Mouse (Mus musculus) ES-CJ7 (cell line): ENCODE results near the gene Tk1.

Experiments
- DNase-seq: peaks from one replicate; pipeline ENCODE4 v3.0.0; 2011; ENCODE audit warnings: low read depth, low spot score

Gene Tk1

DNA sequence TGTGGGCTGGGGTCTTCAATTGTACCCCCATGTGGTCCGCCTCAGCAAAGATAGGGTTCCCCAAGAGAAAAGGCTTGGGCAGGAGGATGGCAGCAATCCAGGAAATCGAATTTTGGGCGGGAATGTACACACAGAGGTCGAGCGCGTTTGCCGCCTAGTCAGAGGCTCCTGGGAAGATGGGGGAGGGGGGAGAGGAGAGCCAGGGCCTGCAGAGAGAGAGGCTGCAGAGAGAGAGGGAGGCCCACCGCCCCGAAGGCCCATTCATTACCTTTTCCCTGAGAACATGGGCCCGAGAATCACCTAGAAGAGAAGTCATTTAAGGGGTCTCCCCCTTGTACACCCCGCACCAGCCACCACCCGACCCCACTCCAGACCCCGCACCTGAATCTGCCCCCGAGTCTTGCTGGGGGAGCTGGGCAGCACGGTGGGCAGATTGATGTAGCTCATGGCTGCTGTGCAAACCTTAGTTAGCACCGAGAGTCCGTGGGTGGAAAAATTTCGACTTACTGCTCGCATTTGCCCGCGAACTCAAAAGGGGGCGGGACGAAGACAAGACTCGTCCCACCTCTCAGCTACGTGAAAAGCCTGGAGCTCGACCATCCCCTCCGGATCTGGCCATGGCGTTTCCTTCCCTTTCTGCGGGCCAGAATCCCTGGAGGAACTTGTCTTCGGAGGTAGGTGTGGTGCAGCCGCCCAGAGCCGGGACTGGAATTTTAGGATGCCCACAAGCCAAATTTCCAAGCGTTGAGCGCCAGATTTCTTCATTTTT, at the start of gene Tk1, which contains the start of gene Afmid:
Gene Tk1, minus strand, starts transcription at position 760 of the 769 bp plus-strand sequence.
Gene Afmid, plus strand, starts transcription at position 592 of the 769 bp plus-strand sequence.
- peak; percentile 94 for DNase-seq

DNA sequence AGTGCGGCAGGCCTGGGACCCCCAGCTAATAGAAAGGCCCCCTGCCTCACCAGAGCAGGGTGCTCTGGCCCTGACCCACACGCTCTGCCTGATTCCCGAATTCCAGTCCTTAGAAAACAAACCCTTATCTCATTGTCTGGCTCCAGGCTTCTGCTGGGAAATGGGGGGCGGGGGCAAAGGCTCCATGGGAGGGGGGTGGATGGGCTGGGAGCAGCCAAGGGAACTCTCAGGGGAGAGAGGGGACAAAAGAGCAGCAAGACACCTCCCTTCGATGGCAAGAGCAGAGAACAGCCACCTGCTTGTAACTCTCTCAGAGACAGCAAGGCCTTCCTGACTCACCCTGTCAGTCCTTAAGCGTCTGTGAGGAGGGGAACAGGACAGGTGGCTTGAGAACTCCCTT, 49.8 kb upstream of the Tk1 start:
- DNase-seq = peak; percentile 77

DNA sequence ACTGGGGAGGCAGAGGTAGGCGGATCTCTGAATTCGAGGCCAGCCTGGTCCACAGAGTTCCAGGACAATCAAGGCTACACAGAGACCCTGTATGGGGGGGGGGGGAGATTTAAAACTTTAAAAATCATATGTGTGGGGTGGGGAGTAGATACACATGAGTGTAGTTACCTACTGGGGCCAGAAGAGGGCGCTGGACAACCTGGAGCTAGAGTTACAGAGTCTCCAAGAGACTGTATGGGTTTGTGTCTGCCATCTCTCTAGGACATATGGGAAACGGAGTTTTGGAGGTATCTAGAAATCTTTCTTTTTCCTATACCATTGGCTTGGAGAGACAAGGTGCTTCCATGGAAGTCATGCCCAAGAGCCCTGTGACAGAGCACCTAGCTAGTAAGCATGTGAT, 48.5 kb upstream of the Tk1 start:
- DNase-seq = peak; percentile 72

DNA sequence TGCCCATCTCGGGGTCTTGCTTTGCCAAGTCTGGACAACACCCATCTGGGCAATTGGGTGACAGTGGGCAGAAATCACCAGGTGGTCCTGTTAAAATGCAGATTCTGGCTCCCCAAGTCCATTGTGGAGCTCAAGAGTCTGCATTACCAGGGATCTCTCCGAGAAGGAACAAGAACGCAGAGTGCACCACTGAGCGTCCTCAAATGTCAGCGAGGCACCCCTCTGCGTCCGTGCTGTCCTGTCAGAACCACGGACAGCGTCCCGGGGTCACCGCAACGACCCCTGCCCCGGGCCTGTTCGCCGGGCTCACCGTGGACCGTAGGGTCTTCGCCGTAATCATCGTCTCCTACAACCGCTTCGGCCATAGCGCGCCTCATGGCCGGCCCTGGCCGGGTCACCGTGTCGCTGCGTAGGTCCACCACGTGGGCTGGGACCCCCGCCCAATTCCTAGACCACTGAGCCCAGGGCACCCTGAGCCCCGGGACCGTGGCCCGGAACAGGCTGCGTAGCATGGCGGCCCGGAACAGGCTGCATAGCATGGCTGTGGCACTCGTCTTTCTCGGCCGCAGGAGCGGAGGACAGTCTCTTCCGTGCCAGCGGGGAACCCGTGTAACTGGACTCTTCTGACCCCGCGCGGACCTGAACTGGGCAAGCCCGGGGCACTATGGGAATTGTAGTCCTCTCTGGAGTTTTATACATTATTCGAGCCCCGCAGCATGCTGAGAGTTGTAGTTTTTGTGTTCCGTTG, 47.1 kb upstream of the Tk1 start, which contains the start of gene Tha1:
Gene Tha1, minus strand, starts transcription at position 621 of the 748 bp plus-strand sequence.
- peak; percentile 54 for DNase-seq

DNA sequence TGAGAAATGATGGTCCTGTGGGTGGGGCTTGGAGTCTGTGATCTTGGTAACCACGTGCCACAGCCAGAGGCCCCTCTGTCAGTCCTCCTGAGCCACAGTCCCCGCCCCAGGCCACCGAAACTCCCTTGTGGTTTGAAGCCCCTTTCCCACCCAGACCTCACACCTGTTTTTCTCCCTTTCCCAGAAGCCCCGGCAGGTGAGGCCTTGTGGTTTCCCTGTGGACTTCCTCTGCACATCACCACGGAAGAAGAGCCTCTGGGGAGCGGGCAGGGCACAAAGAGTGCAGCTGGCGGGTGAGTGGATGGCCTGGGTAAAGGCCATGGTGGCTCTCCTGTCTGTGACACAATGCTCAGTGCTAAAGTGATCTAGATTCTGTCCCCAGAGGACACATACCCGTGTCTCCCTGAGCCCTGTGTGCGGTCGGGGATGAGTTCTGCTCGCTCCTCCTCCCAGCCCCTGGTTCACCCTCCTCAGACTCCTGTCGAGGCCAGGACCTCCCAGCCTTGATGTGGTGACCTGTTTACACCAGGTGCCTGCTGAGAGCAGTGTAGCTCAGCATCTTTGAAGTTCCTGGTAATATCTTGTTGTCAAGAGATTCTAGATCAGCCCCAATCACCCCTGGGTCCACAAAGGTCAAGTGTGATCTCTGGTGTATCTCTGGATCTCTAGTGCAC, 46.2 kb upstream of the Tk1 start:
- DNase-seq = no peak

DNA sequence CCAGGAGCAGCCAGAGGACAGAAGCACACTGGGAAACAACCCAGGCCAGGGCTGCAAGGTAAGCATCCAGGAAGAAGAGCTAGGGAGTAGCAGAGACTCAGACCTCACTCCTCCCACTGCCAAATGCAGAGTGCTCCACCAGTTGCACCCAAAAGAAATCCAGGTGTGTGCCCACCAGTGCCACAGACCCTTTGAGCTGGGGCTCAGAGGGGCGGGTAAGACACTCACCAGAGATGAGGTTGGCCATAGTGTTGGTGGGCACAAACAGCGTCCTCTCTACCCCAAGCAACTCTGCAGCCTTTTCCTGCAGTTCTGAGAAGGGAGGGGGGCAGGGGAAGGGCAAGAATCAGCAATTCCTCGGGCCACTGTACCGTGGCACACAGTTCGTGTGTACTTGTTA, 45.5 kb upstream of the Tk1 start:
- no peak for DNase-seq

DNA sequence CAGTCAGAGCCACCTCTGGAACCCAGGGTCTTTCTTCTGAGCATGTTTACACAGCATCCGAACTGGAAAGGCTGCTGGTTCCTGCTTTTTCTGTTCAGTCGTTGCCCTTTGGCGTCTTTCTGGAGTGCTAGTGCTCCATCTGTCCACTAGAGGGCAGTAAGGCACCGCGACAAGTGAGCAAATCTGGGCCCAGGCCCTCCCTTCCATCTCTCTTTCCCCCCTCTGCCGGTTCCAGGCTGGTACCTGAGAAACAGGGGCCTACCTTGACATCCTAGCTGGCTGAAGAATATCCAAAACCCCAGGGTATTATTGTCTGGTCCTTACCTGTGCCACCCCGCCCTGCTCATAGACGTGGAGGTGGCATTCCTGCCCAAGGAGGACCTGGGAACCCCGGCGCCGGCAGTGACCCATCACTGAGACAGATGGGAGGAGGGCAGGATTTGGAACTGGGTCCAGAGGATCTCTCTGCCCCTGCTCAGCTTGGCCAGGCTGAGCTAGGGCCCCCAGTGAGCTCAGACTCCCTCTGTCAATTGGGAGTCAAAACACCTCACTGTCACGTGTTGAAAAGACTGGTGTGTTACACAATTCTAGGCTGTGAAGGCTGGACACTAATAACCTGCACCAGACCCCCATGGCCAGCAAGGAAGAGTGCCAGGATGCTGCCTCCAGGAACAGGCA, 44.9 kb upstream of the Tk1 start:
- DNase-seq = peak; percentile 88

DNA sequence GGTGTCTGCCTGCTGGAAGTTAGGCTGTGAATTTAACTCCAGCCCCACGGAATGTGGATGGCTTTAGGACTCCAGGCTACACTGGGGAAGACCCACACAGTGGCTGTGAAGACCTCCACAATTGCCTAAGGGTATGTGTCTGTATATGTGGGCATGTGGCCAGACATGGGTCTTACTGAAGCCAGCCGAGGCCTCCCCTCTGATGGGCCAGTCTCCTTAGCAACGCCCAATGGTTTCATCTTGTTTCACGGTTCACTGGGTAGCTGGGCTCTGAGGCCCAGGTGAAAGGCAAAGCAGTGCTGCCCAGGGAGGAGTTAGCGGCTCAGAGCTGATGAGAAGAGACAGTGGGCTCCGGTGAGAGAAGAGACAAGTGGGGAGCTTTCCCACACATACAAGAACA, 40.1 kb upstream of the Tk1 start:
- DNase-seq = no peak

DNA sequence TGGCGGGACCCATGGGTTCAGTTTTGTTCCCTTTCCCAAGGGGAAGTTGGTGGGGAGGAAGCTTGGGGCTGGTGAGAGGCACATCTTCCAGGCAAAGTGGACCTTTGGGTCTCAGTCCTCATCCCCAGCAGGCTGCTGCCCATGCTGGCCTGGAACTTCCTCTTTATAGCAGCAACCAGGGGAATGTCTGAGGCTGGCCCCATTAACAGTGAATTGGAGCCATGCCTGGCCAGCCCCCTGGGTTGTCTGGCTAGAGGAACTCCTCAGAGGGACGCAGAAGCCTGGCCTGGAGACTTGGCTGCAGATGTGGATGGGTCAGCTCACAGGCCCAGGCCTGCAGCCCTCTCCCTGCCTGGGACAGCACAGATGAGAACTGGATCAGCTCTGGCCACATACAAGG, 38.9 kb upstream of the Tk1 start:
- no peak for DNase-seq

DNA sequence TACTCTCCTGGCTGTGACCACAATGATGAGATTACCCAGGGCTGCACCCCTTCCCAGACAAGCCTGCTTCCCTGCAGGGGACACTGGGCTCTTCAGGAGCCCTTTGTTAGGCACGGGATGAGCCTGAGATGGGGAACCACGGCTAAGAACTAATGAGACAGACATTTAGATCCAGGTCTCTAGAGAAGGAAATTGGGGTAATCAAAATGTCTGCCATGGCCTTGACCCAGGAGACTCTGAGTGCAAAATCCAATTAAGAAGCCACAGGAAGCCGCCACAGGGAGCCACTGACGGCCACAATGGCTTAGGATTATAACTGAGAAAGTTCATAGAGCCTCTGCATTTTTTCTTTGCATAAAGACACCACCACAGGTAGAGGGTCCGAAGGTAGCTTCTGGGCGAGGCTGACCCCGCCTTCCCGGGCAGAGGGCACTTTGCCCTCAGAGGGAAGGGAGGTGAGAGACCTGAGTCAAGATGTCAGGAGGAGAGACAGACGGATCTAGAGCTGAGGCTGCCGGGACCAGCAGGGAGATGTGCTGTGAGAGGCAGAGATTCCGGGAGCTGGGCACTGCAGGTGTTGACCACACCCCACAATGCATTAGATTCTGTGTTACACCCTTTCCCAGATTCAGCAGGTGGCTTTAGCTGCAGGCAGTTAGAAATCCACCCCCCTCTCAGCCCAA, 37.4 kb upstream of the Tk1 start:
- DNase-seq = peak; percentile 78

DNA sequence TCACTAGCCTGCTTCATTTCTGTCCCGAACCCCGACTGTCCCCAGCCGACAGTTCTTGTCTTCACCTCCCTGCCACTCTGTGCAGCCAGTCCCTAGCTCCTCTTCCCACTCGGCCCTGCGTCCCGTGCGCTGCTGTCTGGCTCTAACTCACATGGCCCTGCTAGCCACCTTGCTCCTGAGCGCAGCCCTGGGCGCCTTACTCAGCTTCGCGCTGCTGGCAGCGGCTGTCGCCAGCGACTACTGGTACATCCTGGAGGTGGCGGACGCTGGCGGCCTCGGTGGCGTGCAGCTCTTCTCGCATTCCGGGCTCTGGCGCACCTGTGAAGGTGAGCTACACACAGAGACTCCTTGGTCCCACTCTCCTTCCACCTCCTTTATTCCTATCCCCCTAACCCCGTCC, 34.7 kb upstream of the Tk1 start, which contains the start of gene Tmem235:
Gene Tmem235, plus strand, starts transcription at position 152 of the 400 bp plus-strand sequence.
- DNase-seq = no peak

DNA sequence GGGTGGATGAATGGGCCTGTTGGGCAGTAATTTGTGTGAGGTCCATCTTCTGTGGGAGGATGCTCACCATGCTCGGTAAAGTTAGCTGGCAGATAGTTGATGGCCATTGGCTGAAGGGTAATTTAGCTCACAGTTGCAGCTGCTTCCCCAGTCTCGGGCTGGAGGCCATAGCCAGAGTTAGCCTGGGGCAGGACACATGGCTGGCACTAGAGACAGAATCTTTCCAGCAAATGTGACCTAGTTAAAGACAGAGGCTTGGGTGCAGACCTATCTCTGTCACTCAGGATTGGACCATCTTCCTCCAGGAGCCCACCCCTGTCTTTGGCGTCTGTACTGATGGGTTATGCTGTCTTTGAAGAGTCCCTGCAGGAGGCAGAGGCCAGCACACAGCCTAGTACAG, 32.5 kb upstream of the Tk1 start:
- no peak for DNase-seq

DNA sequence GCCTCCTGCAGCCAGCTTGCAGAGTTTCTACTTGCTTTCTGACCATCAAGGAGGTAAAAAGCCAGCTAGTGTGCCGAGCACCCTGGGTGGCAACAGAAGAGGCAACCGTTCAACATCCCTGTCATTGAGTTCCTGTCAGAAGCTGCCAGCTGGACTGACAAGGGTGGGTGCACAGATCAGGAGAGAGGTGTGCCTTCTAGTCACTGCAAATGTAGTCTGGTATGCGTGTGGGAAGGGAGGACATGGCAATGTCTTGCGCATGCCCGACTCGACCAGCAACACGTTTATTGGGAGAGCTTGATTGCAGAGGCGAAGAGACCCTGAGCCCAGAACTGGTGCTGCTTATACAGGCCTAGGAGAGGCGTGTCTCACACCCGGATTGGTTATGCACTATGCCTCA, 31.6 kb upstream of the Tk1 start:
- DNase-seq = no peak

DNA sequence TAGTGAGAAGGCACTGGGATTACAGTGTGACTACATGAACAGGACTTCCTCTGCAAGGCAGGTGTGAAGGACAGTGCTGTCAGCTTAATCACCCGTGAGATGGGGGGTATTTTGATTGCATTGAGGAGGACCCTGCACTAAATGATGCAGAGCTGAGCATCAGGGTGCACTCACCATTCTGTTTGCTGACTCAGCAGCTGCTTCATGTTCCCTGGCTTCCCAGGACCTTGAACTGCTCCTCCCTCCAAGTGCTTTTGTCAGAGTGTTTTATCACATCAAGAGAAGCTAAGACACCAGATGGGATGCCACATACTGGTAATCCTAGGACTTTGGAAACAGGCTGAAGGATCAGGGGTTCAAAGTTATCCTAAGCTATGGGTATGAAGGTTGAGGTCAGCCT, 30.1 kb upstream of the Tk1 start:
- no peak for DNase-seq

DNA sequence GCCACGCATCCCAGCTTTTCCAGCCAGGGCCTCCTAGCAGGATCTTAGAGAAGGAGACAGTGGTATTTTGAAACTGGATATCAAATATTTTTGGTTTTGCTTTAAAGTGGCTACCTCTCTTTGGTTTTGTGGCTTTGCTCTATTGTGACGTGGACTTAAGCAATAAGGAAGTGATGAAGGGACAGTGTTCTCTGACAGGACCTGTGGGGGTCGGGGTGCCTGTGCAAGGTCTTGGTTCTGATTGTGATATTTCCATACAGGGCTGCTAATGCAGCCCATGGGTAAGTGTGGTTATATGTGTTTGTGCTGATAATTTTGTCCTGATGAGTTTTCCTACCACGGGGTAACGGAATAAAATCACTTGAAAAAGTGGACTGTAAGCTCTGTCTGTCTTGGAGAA, 29.5 kb upstream of the Tk1 start:
- DNase-seq = no peak

DNA sequence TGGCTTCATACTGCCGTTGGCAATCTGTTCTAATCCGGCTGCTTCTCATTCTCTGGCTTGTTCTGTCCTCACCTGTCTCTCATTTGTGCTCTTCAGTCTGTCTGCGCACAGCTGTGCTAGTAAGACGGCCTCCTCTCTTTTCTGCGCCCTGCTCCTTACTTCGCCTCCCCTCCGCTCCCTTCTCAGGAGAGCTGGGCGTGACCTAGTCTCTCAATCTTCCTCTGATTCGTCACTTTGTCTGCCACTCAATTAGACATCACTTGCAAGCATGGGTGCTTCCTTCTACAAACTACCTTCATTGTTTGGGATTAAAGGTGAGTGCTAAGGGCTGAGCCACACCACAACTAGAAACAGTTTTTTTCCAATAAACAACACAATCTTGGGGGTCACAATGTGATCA, 28.3 kb upstream of the Tk1 start:
- DNase-seq = peak; percentile 85

DNA sequence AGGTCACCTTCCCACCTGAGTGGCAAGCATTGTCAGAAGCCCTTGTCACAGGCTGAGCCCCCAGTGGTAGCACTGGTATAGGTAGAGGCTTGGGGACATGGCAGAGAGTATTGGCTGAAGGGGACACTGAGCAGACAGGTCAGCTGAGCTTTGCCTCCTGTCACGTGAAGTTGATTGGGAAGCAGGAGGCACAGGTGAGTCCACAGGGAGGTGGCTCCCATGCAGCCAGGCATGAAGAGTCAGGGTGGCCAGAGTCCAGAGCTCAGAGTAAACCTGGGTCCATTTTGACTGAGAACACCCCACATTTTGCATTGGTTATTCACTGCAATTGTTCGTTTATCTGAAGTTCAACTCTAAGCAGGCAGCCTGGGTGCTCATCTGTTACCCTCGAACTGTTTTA, 27.0 kb upstream of the Tk1 start:
- DNase-seq = no peak

DNA sequence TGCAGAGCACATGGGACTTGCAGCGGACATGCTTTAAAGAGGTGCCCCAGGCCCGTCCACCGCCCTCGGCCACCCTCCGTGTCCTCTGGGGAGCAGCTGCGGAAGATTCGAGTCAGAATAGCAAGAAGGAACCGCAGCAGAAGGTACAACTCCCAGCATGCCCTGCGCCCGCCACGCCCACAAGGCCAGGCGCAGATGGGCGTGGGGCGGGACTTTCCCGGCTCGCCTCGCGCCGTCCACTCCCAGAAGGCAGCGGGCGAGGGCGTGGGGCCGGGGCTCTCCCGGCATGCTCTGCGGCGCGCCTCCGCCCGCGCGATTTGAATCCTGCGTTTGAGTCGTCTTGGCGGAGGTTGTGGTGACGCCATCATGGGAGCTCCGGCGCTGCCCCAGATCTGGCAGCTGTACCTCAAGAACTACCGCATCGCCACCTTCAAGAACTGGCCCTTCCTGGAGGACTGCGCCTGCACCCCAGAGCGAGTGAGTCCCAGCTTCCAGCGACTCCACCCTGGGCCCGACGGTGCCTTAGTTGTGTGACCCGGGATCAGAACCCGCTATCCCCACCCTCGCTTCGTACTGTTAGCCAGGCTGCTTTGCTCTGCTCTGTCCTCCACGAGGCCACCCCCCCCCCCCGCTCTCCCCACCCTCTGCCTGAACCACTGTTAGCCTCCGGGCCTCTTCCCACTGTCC, 23.2 kb upstream of the Tk1 start, which contains the start of gene Birc5:
Gene Birc5, plus strand, starts transcription at position 267 of the 687 bp plus-strand sequence.
- peak; percentile 96 for DNase-seq

DNA sequence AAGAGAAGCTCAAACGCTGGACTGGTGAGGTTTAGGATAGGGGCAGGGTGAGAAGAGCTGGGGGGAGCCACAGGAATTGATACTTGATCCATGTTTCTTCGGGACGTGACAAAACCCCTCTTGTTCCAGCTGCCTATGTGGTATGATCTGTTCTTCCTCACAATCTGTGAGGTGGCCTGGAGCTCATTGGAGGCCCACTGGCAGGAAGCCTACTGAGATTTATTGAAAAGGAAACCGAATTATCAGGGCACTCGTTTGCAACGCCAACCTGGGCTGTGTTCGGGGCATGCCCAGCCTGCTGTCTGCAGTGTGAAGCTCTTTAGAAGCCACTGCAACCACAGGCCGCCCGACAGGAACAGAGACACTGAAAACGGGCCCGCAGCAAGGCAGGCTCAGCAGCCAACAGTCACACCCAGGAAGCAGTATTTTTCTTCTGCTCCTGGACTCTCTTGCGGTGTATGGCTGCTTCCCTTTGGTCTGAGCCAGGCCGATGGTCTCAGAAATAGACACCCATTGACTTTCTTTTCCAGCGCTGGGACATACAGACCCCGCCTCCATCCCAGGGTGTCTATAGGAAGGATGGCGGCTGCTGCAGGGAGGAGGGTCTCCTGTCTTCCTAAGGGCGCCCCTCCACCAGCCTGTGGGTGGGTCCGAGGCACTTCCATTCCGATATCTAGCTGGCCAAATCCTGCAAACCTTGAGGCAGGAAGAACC, 22.5 kb upstream of the Tk1 start:
- peak; percentile 73 for DNase-seq
